Mouse (Mus musculus): ENCODE measurements around the gene H2afx. TPM values are rescaled to one million over a fixed set of nuclear protein-coding genes. Genes with fewer than 3 reads are reported as not detected.
A peak's percentile ranks its signal among the peaks of the same experiment; 100 is the strongest.

Gene H2afx
- total RNA-seq, 2 experiments from 2014 or later = 69.9 to 74.3 TPM

DNA sequence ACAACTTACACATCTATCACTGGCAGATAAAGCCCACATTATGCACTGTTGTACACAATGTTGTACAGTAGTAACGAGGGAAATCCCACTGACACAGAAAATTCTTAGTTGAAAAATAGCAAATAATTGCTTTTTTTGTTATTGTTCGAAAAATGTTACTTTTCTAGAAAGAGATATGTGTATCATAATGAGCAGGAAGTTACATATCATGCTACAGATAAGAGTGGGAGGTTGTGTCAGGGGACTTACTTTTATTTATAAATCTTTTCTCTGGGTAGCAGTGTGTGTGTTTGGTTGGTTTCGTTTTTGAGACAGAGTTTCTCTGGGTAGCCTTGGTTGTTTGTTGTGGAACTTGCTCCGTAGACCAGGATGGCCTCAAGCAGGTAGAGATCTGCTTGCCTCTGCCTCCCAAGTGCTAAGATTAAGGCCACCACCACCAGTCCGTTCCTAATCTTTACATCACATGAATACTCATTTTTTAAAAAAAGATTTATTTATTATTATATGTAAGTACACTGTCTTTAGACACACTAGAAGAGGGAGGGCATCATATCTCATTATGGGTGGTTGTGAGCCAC is 43.7 kb downstream of the H2afx start:
- no peak for DNase-seq (ENCODE audit: low spot score in 2 of 2)

DNA sequence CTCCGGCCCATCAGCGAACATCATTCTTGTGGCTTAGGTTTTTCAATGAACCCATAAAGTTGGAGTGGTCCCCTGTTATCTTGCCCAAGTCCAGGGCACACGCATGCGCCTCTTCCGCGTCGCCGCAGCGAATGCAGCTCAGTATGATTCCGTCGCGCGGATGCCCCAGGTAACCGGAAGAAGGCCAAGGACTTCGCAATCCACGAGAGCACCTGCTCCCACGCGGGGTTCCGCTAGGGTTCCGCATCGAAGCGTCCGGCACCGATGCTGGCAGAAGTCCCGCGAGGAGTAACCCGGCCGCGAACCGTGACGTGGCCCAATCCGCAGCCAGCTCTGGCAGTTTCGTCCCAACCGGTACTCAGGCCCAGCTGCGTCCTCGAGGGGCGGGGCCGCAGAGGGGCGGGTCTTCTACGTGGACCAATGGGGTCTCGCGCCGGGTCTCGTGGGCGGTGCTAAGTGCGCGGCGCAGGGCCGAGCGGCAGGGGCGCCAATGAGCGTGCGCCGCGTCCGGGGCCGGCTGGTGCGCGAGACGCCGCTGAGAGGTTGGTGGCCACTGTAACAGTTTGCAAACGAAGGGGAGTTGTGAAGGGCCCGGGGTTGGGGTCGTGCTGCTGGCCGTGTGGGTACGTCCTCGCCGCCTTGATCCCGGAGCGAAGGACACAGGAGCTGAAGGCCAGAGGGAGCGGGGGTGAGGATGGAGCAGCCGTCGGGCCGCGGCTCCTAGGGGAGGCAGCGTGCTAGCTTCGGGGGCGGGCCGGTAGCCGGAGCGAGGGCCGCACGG is 44.8 kb downstream of the H2afx start, which contains the start of gene Hyou1:
TSS of gene Hyou1 (plus strand) at position 437 of the 781 bp plus-strand sequence.
- peak; percentile 99 for DNase-seq (ENCODE audit: low spot score in 2 of 2)

DNA sequence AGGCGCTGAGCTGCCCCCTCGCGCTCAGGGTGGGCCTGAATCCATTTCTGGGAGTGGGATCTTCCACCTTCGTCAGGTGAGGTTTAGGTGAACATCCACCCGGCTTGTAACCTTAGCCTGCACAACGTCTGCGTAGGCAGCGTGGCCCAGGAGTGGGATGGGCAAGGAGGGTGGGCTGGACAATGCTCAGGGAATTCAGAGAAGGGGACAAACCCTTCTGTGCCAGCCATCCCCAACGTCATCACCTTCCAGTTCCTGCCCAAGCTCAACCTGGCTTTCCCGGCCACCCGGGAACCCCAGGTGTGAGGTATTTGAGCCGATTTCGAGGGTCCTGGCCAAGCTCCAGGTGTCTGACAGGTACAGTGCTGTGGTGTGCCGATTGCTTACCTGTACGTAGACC is 45.4 kb downstream of the H2afx start:
- no peak for DNase-seq (ENCODE audit: low spot score in 2 of 2)

DNA sequence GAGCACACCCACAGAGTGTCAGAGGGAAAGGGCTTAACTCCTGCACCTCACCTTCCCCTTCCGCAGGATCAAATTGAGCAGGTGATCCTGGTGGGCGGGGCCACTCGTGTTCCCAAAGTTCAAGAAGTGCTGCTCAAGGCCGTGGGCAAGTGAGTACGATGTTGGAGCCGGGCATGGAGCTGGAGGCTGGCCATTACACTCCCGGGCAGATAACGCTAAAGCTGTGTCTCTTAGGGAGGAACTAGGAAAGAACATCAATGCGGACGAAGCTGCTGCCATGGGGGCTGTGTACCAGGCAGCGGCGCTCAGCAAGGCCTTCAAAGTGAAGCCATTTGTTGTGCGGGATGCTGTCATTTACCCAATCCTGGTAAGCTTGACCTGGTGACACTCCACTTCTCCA is 50.1 kb downstream of the H2afx start:
- DNase-seq (ENCODE audit: low spot score in 2 of 2) = no peak

Small RNA genes within 50 kb of the gene (microRNA-seq; reads per million reads assigned to microRNA genes)
- gene Gm44335 = 0 reads per million in 2 experiments

Other genes starting within 250 kb of the H2afx start
- 1 to 10 TPM in 1 of 2 experiments, not detected in 1; 2.4 TPM for gene Mfrp, start 233.0 kb upstream of the H2afx start, total RNA-seq (2021)
- gene C1qtnf5, start 227.4 kb upstream of the H2afx start, total RNA-seq (2021) = 10 to 100 TPM; 16.0 to 17.6 TPM
- under 1 TPM in 1 of 2 experiments, not detected in 1; 0.43 TPM for gene Gm49380, start 221.2 kb upstream of the H2afx start, total RNA-seq (2021)
- gene Rnf26, start 221.2 kb upstream of the H2afx start, total RNA-seq (2021) = 10 to 100 TPM; 30.5 to 30.6 TPM
- 10 to 100 TPM; 18.8 to 21.8 TPM for gene Mcam, start 200.2 kb upstream of the H2afx start, total RNA-seq (2021)
- 10 to 100 TPM; 55.1 to 58.4 TPM for gene Cbl, start 100.6 kb upstream of the H2afx start, total RNA-seq (2021)
- 1 to 10 TPM; 7.2 to 9.2 TPM for gene Ccdc153, start 94.0 kb upstream of the H2afx start, total RNA-seq (2021)
- gene Pdzd3, start 83.2 kb upstream of the H2afx start, total RNA-seq (2021) = 1 to 10 TPM in 1 of 2 experiments, under 1 TPM in 1; 0.98 to 1.0 TPM
- gene Nlrx1, start 66.1 kb upstream of the H2afx start, total RNA-seq (2021) = 10 to 100 TPM; 11.5 to 11.6 TPM
- gene Abcg4, start 46.1 kb upstream of the H2afx start, total RNA-seq (2021) = 10 to 100 TPM; 73.5 to 76.2 TPM
- 10 to 100 TPM; 25.9 to 26.5 TPM for gene Hinfp, start 29.0 kb upstream of the H2afx start, total RNA-seq (2021)
- gene C2cd2l, start 14.4 kb upstream of the H2afx start, total RNA-seq (2021) = 100 to 1,000 TPM; 108 to 115 TPM
- gene Dpagt1, start 8.7 kb upstream of the H2afx start, total RNA-seq (2021) = 10 to 100 TPM; 16.5 to 18.5 TPM
- 10 to 100 TPM; 18.9 to 32.5 TPM for gene Hmbs, start 9.5 kb downstream of the H2afx start, total RNA-seq (2021)
- gene Vps11, start 27.0 kb downstream of the H2afx start, total RNA-seq (2021) = 10 to 100 TPM; 39.6 to 44.2 TPM
- gene Hyou1, start 44.8 kb downstream of the H2afx start, total RNA-seq (2021) = 10 to 100 TPM; 87.6 to 89.7 TPM
- gene Slc37a4, start 62.2 kb downstream of the H2afx start, total RNA-seq (2021) = 10 to 100 TPM; 36.4 to 39.0 TPM
- gene Rps25, start 72.4 kb downstream of the H2afx start, total RNA-seq (2021) = 100 to 1,000 TPM; 701 to 748 TPM
- gene Trappc4, start 72.9 kb downstream of the H2afx start, total RNA-seq (2021) = 100 to 1,000 TPM in 1 of 2 experiments, 10 to 100 TPM in 1; 84.2 to 109 TPM
- 10 to 100 TPM; 20.7 to 22.4 TPM for gene Ccdc84, start 83.9 kb downstream of the H2afx start, total RNA-seq (2021)
- gene Foxr1, start 106.4 kb downstream of the H2afx start, total RNA-seq (2021) = not detected
- gene Upk2, start 120.3 kb downstream of the H2afx start, total RNA-seq (2021) = not detected
- 10 to 100 TPM; 91.2 to 97.7 TPM for gene Bcl9l, start 148.1 kb downstream of the H2afx start, total RNA-seq (2021)
- gene Cxcr5, start 227.2 kb downstream of the H2afx start, total RNA-seq (2021) = not detected

All from layer of hippocampus, postnatal 10 days (tissue).